Mouse (Mus musculus) left cerebral cortex, adult 2 months (tissue): ENCODE measurements around the gene Mrpl55. TPM values are rescaled to one million over a fixed set of nuclear protein-coding genes. Genes with fewer than 3 reads are reported as not detected.

Experiments
- DNase-seq, 2 experiments: peaks; one replicate each; pipeline ENCODE4 v3.0.0; 2021 to 2022; ENCODE audit warnings: low spot score in 2 of 2, mixed read lengths in 1 of 2; ENCODE audit errors: extremely low spot score in 1 of 2
- H3K27ac ChIP-seq: fragments of 200-600 bp; 2 replicates; pipeline ENCODE4 v1.8.1; 2022
- H3K4me3 ChIP-seq: fragments of 200-600 bp; 2 replicates; pipeline ENCODE4 v1.8.1; 2022
- CTCF ChIP-seq: fragments of 200-600 bp; IDR thresholded peaks from 2 replicates; pipeline ENCODE4 v1.8.1; 2022; ENCODE audit warnings: antibody characterized with exemption, mild to moderate bottlenecking, moderate library complexity
- intact Hi-C: fragments of 180-260 bp; cut with DNase I; formaldehyde crosslinking; loops from one replicate; pipeline ENCODE4 v1.15.1; 2025
- total RNA-seq, 2 experiments: library from RNA; stranded (reverse); gene quantifications; 2 replicates each; pipeline ENCODE4 v1.2.3; 2021

Gene Mrpl55
- total RNA-seq, 2 experiments from 2014 or later, result 33.8 to 33.9 TPM

DNA sequence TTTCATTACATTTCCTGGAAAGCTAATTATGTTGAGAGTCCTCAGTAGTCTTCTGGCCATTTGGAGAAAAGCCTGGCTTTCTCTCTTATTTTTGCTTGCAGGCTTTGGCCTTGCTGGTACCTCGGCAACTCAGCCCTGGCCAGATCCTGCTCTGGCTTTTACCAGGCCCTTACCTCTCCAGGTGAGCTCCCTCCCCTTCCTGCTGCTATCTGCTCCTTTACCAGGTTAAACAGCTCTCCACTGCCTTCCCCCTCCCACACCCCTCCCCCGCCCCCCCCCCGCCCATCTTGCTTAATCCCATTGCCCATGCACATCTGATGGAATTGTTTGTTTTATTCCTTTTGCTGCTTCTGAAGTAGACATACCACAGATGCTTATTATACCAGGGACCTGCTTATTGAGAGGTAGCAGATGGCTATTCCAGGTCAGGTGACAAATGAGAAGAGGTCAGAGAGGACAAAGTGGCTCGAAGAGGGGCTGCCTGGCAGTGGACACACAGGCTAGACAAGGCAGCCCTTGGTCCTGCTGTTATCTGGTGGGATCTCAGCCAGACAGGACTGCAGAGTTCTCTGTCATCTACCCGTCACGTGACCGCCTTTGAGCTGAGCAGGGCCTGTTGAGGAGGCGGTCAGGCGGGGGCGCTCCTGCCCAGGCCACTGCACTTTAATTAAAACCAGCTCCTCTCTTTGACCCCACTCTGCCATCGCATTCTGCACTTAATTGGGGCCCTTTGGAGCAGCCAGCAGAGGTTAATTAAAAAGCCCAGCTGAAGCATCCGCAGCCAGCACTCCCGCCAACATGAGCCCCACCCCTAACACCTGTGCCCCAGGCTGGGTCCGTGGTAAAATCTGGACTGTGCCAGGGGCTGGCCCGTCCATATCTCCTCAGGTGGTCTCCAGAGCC, 36.5 kb downstream of the Mrpl55 start:
- Histone ChIP-seq H3K27ac (no peak overlapping the region), H3K4me3 (no peak overlapping the region)
- intact Hi-C loops, result loop anchor here (1.0 kb wide), 1 partner anchor 60 kb away; no protein-coding TSS in a partner anchor
- peak; percentile 39 to 52 for DNase-seq
- TF ChIP-seq CTCF, result peak; percentile 49

DNA sequence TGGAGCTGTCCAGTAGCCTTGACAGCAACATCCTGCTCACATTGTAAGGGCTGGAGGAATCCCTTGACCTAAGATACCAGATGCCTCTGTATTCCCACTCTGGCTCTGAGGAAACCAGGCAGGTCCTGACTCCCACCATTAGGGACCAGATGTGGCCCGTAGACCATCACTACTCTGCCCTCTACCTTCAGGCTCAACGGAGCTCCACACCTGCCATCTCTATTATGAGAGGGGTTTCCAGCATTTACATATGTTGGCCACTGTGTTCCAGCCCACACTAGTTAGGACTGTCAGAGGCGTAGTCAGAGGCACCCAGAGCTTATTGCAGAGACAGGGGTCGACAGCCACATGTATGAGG, 37.1 kb downstream of the Mrpl55 start:
- DNase-seq, result no peak
- intact Hi-C loops, result loop anchor here (1.0 kb wide), 1 partner anchor 59 kb away; no protein-coding TSS in a partner anchor
- no peak for TF ChIP-seq CTCF
- Histone ChIP-seq H3K27ac (no peak overlapping the region), H3K4me3 (no peak overlapping the region)

- no peak for TF ChIP-seq CTCF
- no peak for DNase-seq
- intact Hi-C loops, result loop anchor here (1.0 kb wide), 1 partner anchor 59 kb away; no protein-coding TSS in a partner anchor
- H3K27ac ChIP-seq, result no peak overlapping the region
- no peak overlapping the region for H3K4me3 ChIP-seq
Observed at GRCm38 (mm10) chr11:59239796-59240195, 37.5 kb downstream of the Mrpl55 start.

DNA sequence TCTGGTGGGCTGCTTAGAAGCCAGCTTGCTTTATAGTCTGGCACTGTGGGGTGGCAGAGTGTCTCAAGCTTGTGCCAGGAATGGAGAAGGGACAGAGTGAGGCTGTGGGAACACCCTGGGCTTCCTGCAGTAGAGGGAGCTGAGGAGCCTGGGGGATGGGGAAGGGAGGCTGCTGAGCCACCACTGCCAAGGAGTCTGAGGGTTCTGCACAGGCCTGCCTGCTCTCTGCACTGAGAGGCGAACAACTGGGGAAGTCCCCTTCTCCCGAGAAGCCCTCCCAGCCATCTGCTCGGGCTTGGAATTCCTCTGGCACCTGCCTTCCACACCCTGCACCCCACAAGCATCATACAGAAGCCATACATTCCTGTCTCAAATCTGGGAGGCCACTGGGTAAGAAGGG, 39.6 kb downstream of the Mrpl55 start:
- no peak for DNase-seq

GRCm38 (mm10) chr11:59243856-59244255, 41.6 kb downstream of the Mrpl55 start:
- intact Hi-C loops, result no loop called here
- H3K4me3 ChIP-seq, result no peak overlapping the region
- DNase-seq, result no peak
- TF ChIP-seq CTCF, result no peak
- no peak overlapping the region for H3K27ac ChIP-seq

More for the DNA sequence above, 39.6 kb downstream of the Mrpl55 start:
- H3K27ac ChIP-seq, result no peak overlapping the region
- no peak for TF ChIP-seq CTCF
- H3K4me3 ChIP-seq, result no peak overlapping the region
- intact Hi-C loops, result no loop called here

GRCm38 (mm10) chr11:59248101-59248500, 45.8 kb downstream of the Mrpl55 start:
- TF ChIP-seq CTCF, result no peak
- Histone ChIP-seq H3K27ac (no peak overlapping the region), H3K4me3 (no peak overlapping the region)
- intact Hi-C loops, result no loop called here
- no peak for DNase-seq

Other genes starting within 250 kb of the Mrpl55 start
- 10 to 100 TPM; 55.5 to 59.1 TPM for gene Hist3h2a, start 247.8 kb upstream of the Mrpl55 start, total RNA-seq
- 1 to 10 TPM; 4.8 to 4.9 TPM for gene Trim17, start 247.8 kb upstream of the Mrpl55 start, total RNA-seq
- gene Trim11, start 224.4 kb upstream of the Mrpl55 start, total RNA-seq, result 10 to 100 TPM; 25.6 to 26.1 TPM
- 1 to 10 TPM; 1.5 to 1.9 TPM for gene Obscn, start 66.1 kb upstream of the Mrpl55 start, total RNA-seq
- gene Iba57, start 38.7 kb upstream of the Mrpl55 start, total RNA-seq, result 1 to 10 TPM; 7.4 to 7.8 TPM
- gene Gjc2, start 19.3 kb upstream of the Mrpl55 start, total RNA-seq, result 1 to 10 TPM; 7.4 to 8.0 TPM
- 100 to 1,000 TPM; 135 TPM for gene Guk1, start 10.3 kb upstream of the Mrpl55 start, total RNA-seq
- gene 2310033P09Rik, start 5.8 kb downstream of the Mrpl55 start, total RNA-seq, result 10 to 100 TPM; 21.0 to 23.6 TPM
- gene Arf1, start 25.8 kb downstream of the Mrpl55 start, total RNA-seq, result 100 to 1,000 TPM; 409 to 423 TPM
- not detected for gene Wnt3a, start 88.3 kb downstream of the Mrpl55 start, total RNA-seq
- gene Wnt9a, start 104.4 kb downstream of the Mrpl55 start, total RNA-seq, result 10 to 100 TPM; 12.2 to 19.7 TPM
- not detected for gene Prss38, start 173.2 kb downstream of the Mrpl55 start, total RNA-seq
- gene Jmjd4, start 247.6 kb downstream of the Mrpl55 start, total RNA-seq, result 10 to 100 TPM; 27.3 to 27.4 TPM
- gene Snap47, start 248.7 kb downstream of the Mrpl55 start, total RNA-seq, result 100 to 1,000 TPM; 379 to 395 TPM